ENCODE assay signal across 8 mouse cellular contexts in the genomic region with DNA sequence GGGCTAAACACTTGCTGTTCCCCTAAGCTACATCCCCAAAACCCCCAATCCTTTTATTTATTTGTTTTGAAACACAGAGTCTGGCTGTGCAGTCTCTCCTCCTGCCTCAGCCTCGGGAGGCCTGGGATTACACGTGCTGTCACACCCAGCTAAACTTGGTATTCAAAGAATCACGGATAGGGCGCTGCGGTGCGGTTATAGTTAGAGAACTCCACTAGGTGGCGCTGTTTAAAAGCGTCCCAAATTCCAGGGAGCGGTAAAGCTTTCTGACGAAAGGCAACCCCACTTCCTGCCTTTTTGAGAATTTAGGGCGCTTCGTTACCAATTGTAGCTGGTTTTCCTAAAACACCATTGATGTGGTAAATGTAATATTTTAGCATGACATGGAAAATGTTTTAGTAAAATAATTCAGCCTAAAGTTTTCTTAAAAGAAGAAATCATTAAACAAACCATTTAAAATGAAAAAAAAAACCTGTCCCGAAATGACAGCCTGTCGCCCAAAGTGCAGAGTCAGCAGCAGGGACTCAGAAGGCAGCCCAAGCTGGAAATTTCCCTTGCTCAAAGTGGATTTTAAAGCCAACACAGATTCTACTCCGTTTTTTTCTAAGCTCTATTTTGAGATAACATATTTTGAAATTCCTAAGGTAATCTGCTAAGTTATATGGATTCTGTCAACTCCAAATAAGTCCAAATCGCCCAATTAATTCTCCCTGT. TPM values are rescaled to one million over a fixed set of nuclear protein-coding genes. Genes with fewer than 3 reads are reported as not detected.
DNase-seq lines count a peak whose midpoint lies in the region; ATAC-seq and TF ChIP-seq lines count a peak whose summit lies in the region.

No protein-coding gene starts in this region.

- TF ChIP-seq RAD21 in MEL (IDR thresholded peaks at IDR 0.05; ENCODE audit: low read depth, low read length) = peak; percentile 93

- ATAC-seq in frontal cortex, adult (ENCODE audit: low TSS enrichment) = peak; percentile 92
- ATAC-seq in hindbrain, embryonic 11.5 days (ENCODE audit: low FRiP score) = peak; percentile 79
- ATAC-seq in lung, embryonic 16.5 days (ENCODE audit: low read depth) = peak; percentile 74

- DNase-seq in MEL (ENCODE audit: low read depth, low spot score) = peak; percentile 91
- DNase-seq in cerebellum, adult 2 months = peak; percentile 68 to 77
- peak; percentile 90 for DNase-seq in hindbrain, embryonic 11.5 days (ENCODE audit: low spot score)
- peak; percentile 43 for DNase-seq in layer of hippocampus, adult 9-11 months
- peak; percentile 45 for DNase-seq in ovary, adult 18-20 months (ENCODE audit: low spot score)
- peak; percentile 71 for DNase-seq in thymus, adult 2 months

- no peaks in the 10 kb centered on the region; a peak in 3 of 4 replicates for H3K27me3 ChIP-seq in MEL (ENCODE audit: control insufficient read depth in 1 of 2, insufficient read depth in 2 of 2, low read length in 2 of 2)
- H3K27me3 ChIP-seq in cerebellum, adult 2 months (ENCODE audit: control insufficient read depth, insufficient read depth, low read length) = no peaks in the 10 kb centered on the region
- no peaks in the 10 kb centered on the region for H3K27me3 ChIP-seq in hindbrain, embryonic 11.5 days (ENCODE audit: control insufficient read depth, insufficient read depth, low read length)
- H3K27me3 ChIP-seq in lung, embryonic 16.5 days (ENCODE audit: control insufficient read depth, insufficient read depth, low read depth, low read length) = no peaks in the 10 kb centered on the region
- no peaks in the 10 kb centered on the region for H3K27me3 ChIP-seq in thymus, adult 2 months (ENCODE audit: control insufficient read depth, insufficient read depth, low read length)

- WGBS in cerebellum, adult 2 months = 8% methylated on average over 16 of the region's 16 CpGs
- 14% methylated on average over 16 of the region's 16 CpGs for WGBS in hindbrain, embryonic 11.5 days
- whole genome bisulfite sequencing in lung, embryonic 16.5 days = 7% methylated on average over 16 of the region's 16 CpGs
- WGBS in thymus, adult 2 months = 10% methylated on average over 16 of the region's 16 CpGs

- no peak overlapping the region for H3K4me2 ChIP-seq in hindbrain, embryonic 11.5 days (replicated peaks; ENCODE audit: low read depth, low read length)
- peak overlapping the region; percentile 51 for H3K4me2 ChIP-seq in lung, embryonic 16.5 days (ENCODE audit: low read depth, low read length)

- H3K4me1 ChIP-seq in MEL (ENCODE audit: control insufficient read depth in 1 of 2, insufficient read depth in 2 of 2, low read length in 2 of 2) = peaks cover 5 to 15% of the 10 kb centered on the region in 2 experiments
- H3K4me1 ChIP-seq in cerebellum, adult 2 months (ENCODE audit: control insufficient read depth, insufficient read depth, low read length) = no peaks in the 10 kb centered on the region
- H3K4me1 ChIP-seq in hindbrain, embryonic 11.5 days (replicated peaks; ENCODE audit: control insufficient read depth, insufficient read depth, low read length) = no peaks in the 10 kb centered on the region
- H3K4me1 ChIP-seq in lung, embryonic 16.5 days (replicated peaks; ENCODE audit: control insufficient read depth, insufficient read depth, low read length) = no peaks in the 10 kb centered on the region
- no peaks in the 10 kb centered on the region; the same call in 1 of the 2 replicates for H3K4me1 ChIP-seq in thymus, adult 2 months (replicated peaks; ENCODE audit: control insufficient read depth, insufficient read depth, low read length)

- TF ChIP-seq EP300 in MEL (IDR thresholded peaks at IDR 0.05; ENCODE audit: low read depth in 1 of 2, low read length in 2 of 2) = peak in 1 of 2 experiments; percentile 44; a peak in 2 of 4 replicates

- H3K36me3 ChIP-seq in MEL (ENCODE audit: control insufficient read depth in 1 of 2, insufficient read depth in 2 of 2, low read length in 2 of 2) = peaks cover 0 to 14% of the 10 kb centered on the region in 2 experiments; a peak in 2 of 4 replicates
- H3K36me3 ChIP-seq in hindbrain, embryonic 11.5 days (ENCODE audit: control insufficient read depth, insufficient read depth, low read length) = no peaks in the 10 kb centered on the region
- no peaks in the 10 kb centered on the region for H3K36me3 ChIP-seq in lung, embryonic 16.5 days (ENCODE audit: control insufficient read depth, insufficient read depth, low read length)
- H3K36me3 ChIP-seq in thymus, adult 2 months (ENCODE audit: control insufficient read depth, insufficient read depth, low read length) = no peaks in the 10 kb centered on the region

- no peak overlapping the region for H3K27ac ChIP-seq in MEL (ENCODE audit: control insufficient read depth, low read depth, low read length)
- no peak overlapping the region for H3K27ac ChIP-seq in cerebellum, adult 2 months (ENCODE audit: insufficient read depth, low read length)
- no peak overlapping the region for H3K27ac ChIP-seq in hindbrain, embryonic 11.5 days (ENCODE audit: low read depth, low read length)
- H3K27ac ChIP-seq in lung, embryonic 16.5 days (ENCODE audit: low read length) = no peak overlapping the region
- no peak overlapping the region for H3K27ac ChIP-seq in thymus, adult 2 months (ENCODE audit: control insufficient read depth, insufficient read depth, low read length)

- no peaks in the 10 kb centered on the region for H3K9me3 ChIP-seq in MEL (replicated peaks; ENCODE audit: insufficient read depth, low read length)
- no peaks in the 10 kb centered on the region for H3K9me3 ChIP-seq in hindbrain, embryonic 11.5 days (ENCODE audit: control insufficient read depth, low read length)
- H3K9me3 ChIP-seq in lung, embryonic 16.5 days (ENCODE audit: control insufficient read depth, low read length) = no peaks in the 10 kb centered on the region

- H3K79me2 ChIP-seq in MEL (ENCODE audit: control insufficient read depth, insufficient read depth, low read length, poor library complexity) = no peaks in the 10 kb centered on the region

- TF ChIP-seq CTCF in MEL (IDR thresholded peaks at IDR 0.05 in 2 of 3, conservative IDR thresholded peaks at IDR 0.05 in 1 of 3; ENCODE audit: control insufficient read depth in 1 of 3, insufficient read depth in 1 of 3, low read depth in 2 of 3, low read length in 3 of 3, poor library complexity in 1 of 3, severe bottlenecking in 1 of 3) = peak; percentile 74 to 92 (median 75)
- TF ChIP-seq CTCF in cerebellum, adult 2 months (IDR thresholded peaks at IDR 0.05; ENCODE audit: borderline replicate concordance, insufficient read depth, low read depth, low read length) = peak; percentile 70
- peak; percentile 25; the same call in 1 of the 2 replicates for TF ChIP-seq CTCF in thymus, adult 2 months (IDR thresholded peaks at IDR 0.05; ENCODE audit: borderline replicate concordance, control insufficient read depth, extremely low read depth, insufficient read depth, low read length, poor library complexity)

- TF ChIP-seq POLR2A in MEL (IDR thresholded peaks at IDR 0.05; ENCODE audit: control insufficient read depth in 1 of 2, insufficient read depth in 1 of 2, low read depth in 1 of 2, low read length in 2 of 2, poor library complexity in 1 of 2) = no peak
- no peak for TF ChIP-seq POLR2A in cerebellum, adult 2 months (IDR thresholded peaks at IDR 0.05; ENCODE audit: borderline replicate concordance, insufficient read depth, low read length)
- TF ChIP-seq POLR2A in thymus, adult 2 months (IDR thresholded peaks at IDR 0.05; ENCODE audit: control insufficient read depth, extremely low read depth, insufficient read depth, low read length, poor library complexity) = no peak

- peak overlapping the region; percentile 14 to 67; a peak in 3 of 4 replicates for H3K4me3 ChIP-seq in MEL (ENCODE audit: control insufficient read depth in 1 of 2, insufficient read depth in 1 of 2, low read depth in 2 of 2, low read length in 2 of 2)
- peak overlapping the region; percentile 23 for H3K4me3 ChIP-seq in cerebellum, adult 2 months (replicated peaks; ENCODE audit: insufficient read depth, low read depth, low read length)
- H3K4me3 ChIP-seq in hindbrain, embryonic 11.5 days (ENCODE audit: low read depth, low read length) = no peak overlapping the region
- peak overlapping the region; percentile 29 for H3K4me3 ChIP-seq in lung, embryonic 16.5 days (ENCODE audit: low read length)
- no peak overlapping the region for H3K4me3 ChIP-seq in thymus, adult 2 months (ENCODE audit: control insufficient read depth, insufficient read depth, low read length)

- H3K9ac ChIP-seq in MEL (ENCODE audit: control insufficient read depth, low read depth, low read length, poor library complexity, severe bottlenecking) = peak overlapping the region; percentile 47
- H3K9ac ChIP-seq in hindbrain, embryonic 11.5 days (ENCODE audit: low read depth, low read length) = no peak overlapping the region
- no peak overlapping the region for H3K9ac ChIP-seq in lung, embryonic 16.5 days (ENCODE audit: low read length)

TF ChIP-seq in MEL, 35 proteins besides CTCF, POLR2A, EP300 and RAD21 (continues in another document):
- TF ChIP-seq MEF2A (IDR thresholded peaks at IDR 0.05; ENCODE audit: extremely low read depth, insufficient replicate concordance, low read depth, low read length, poor library complexity, severe bottlenecking) = no peak

RNA-seq across cellular contexts. Expression of gene Ndufb6, which starts 22.0 kb away (rescaled TPM):
- 225 and 229 TPM in 2 replicates for total RNA-seq in MEL (2012; rRNA removed)
- polyA plus RNA-seq in MEL (2012; ENCODE audit: insufficient read depth in 1 of 2, insufficient read length in 2 of 2, low read depth in 1 of 2, low replicate concordance in 2 of 2, missing spikeins in 1 of 2) = 100 to 1,000 TPM in 1 of 2 experiments, not detected in 1; 146 TPM
- 202 and 210 TPM in 2 replicates for polyA plus RNA-seq in cerebellum, adult 2 months (2012; rRNA removed)
- 285 and 288 TPM in 2 replicates for polyA plus RNA-seq in hindbrain, embryonic 11.5 days (2014; fragmentation: Nextera tagmentation; extraction: Ambion mirVana)
- 293 and 294 TPM in 2 replicates for polyA plus RNA-seq in lung, embryonic 16.5 days (2015; fragmentation: Nextera tagmentation; extraction: Ambion mirVana)
- 102 and 125 TPM in 2 replicates for polyA plus RNA-seq in thymus, adult 2 months (2012; rRNA removed)

RNA-seq across cellular contexts. Expression of gene Topors, which starts 31.6 kb away (rescaled TPM):
- total RNA-seq in MEL (2012; rRNA removed) = 36.2 and 38.3 TPM in 2 replicates
- 10 to 100 TPM; 32.0 to 62.7 TPM for polyA plus RNA-seq in MEL (2012; ENCODE audit: insufficient read depth in 1 of 2, insufficient read length in 2 of 2, low read depth in 1 of 2, low replicate concordance in 2 of 2, missing spikeins in 1 of 2)
- 11.3 and 12.3 TPM in 2 replicates for polyA plus RNA-seq in cerebellum, adult 2 months (2012; rRNA removed)
- 49.9 and 50.7 TPM in 2 replicates for polyA plus RNA-seq in hindbrain, embryonic 11.5 days (2014; fragmentation: Nextera tagmentation; extraction: Ambion mirVana)
- 39.2 and 39.4 TPM in 2 replicates for polyA plus RNA-seq in lung, embryonic 16.5 days (2015; fragmentation: Nextera tagmentation; extraction: Ambion mirVana)
- polyA plus RNA-seq in thymus, adult 2 months (2012; rRNA removed) = 6.1 and 7.4 TPM in 2 replicates

RNA-seq across cellular contexts. Expression of gene Smim27, which starts 31.9 kb away (rescaled TPM):
- total RNA-seq in MEL (2012; rRNA removed) = 5.7 and 7.3 TPM in 2 replicates
- 10 to 100 TPM in 1 of 2 experiments, not detected in 1; 12.1 TPM for polyA plus RNA-seq in MEL (2012; ENCODE audit: insufficient read depth in 1 of 2, insufficient read length in 2 of 2, low read depth in 1 of 2, low replicate concordance in 2 of 2, missing spikeins in 1 of 2)
- polyA plus RNA-seq in cerebellum, adult 2 months (2012; rRNA removed) = 4.6 and 5.7 TPM in 2 replicates
- 20.7 and 25.8 TPM in 2 replicates for polyA plus RNA-seq in hindbrain, embryonic 11.5 days (2014; fragmentation: Nextera tagmentation; extraction: Ambion mirVana)
- polyA plus RNA-seq in lung, embryonic 16.5 days (2015; fragmentation: Nextera tagmentation; extraction: Ambion mirVana) = 36.6 and 40.2 TPM in 2 replicates
- 10.9 and 18.4 TPM in 2 replicates for polyA plus RNA-seq in thymus, adult 2 months (2012; rRNA removed)

Comparison
In these comparisons a context has a peak if more than half of its experiments do, and no peak if none do; other contexts are left out.
1. H3K4me3 ChIP-seq: peak in MEL (2 of 2), cerebellum, adult 2 months (single experiment) and lung, embryonic 16.5 days (single experiment); none in hindbrain, embryonic 11.5 days (single experiment) and thymus, adult 2 months (single experiment).
2. CTCF ChIP-seq: peak in every context shown above with its lines; median percentile 75 in MEL; 70 in cerebellum, adult 2 months; 25 in thymus, adult 2 months.
3. Peak in every context shown above with its lines, with median percentiles within 50 percentile points of each other: DNase-seq and ATAC-seq.